9 mouse cellular contexts compared by ENCODE assay signal in the genomic region with DNA sequence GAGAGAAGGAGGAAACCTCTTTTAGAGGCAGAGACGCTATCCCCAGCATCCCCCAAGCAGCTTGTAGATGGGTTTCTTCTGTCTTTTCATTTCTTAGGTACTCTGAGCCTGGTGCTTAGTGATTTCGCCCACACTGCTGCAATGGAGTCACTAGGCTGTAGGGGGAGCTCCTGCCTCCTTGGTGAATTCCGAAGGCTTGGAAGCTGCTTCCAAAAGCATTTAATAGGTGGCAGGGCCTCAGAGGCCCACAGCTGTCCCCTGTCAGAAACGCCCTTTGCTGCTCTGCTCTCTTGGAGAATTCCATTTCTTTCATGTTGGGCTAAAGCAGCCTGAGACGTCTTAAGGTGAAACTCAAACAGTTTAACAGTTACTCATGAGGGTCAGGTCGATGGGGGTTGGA.
DNase-seq lines count a peak whose midpoint lies in the region; ATAC-seq and TF ChIP-seq lines count a peak whose summit lies in the region.
"Had no signal": no experiment of that assay in that cellular context is flagged by ENCODE, and none has a peak within 500 bp of the region (broad histone marks: within the 10 kb centered on the region; RNA-seq: fewer than 3 reads in every experiment).

No protein-coding gene starts in this region.

- H3K4me3 ChIP-seq in cortical plate, adult 2 months (ENCODE audit: insufficient read depth, low read length): no peak overlapping the region
- no peak overlapping the region for H3K4me3 ChIP-seq in kidney, embryonic 14.5 days (ENCODE audit: low read length)
- no peak overlapping the region for H3K4me3 ChIP-seq in limb, embryonic 11.5 days (ENCODE audit: low read depth, low read length)
- H3K4me3 ChIP-seq: neural tube, embryonic 12.5 days had no signal

- H3K9me3 ChIP-seq in kidney, embryonic 14.5 days (ENCODE audit: control insufficient read depth, low read length): no peaks in the 10 kb centered on the region
- H3K9me3 ChIP-seq in limb, embryonic 11.5 days (ENCODE audit: control insufficient read depth, low read length): no peaks in the 10 kb centered on the region
- H3K9me3 ChIP-seq: neural tube, embryonic 12.5 days had no signal

- TF ChIP-seq POLR2A in cortical plate, adult 2 months (IDR thresholded peaks at IDR 0.05; ENCODE audit: extremely low read depth, insufficient read depth, low read length): no peak

- peak overlapping the region; percentile 17 for H3K4me2 ChIP-seq in kidney, embryonic 14.5 days (replicated peaks; ENCODE audit: low read depth, low read length)
- 0 out of 2 replicates have a peak overlapping the region, but pooled peaks have one; percentile 12 for H3K4me2 ChIP-seq in limb, embryonic 11.5 days (ENCODE audit: low read depth, severe bottlenecking)
- H3K4me2 ChIP-seq: neural tube, embryonic 12.5 days had no signal

- TF ChIP-seq CTCF in cortical plate, adult 2 months (IDR thresholded peaks at IDR 0.05; ENCODE audit: extremely low read depth, insufficient read depth, low read length): peak; percentile 82

- H3K36me3 ChIP-seq in kidney, embryonic 14.5 days (ENCODE audit: control insufficient read depth, insufficient read depth, low read length): no peaks in the 10 kb centered on the region
- H3K36me3 ChIP-seq in limb, embryonic 11.5 days (ENCODE audit: control insufficient read depth, insufficient read depth, low read length): no peaks in the 10 kb centered on the region
- H3K36me3 ChIP-seq: neural tube, embryonic 12.5 days had no signal

- no peaks in the 10 kb centered on the region for H3K4me1 ChIP-seq in cortical plate, adult 2 months (ENCODE audit: control insufficient read depth, insufficient read depth, low read length)
- 0 out of 2 replicates have a peak, but pooled peaks cover 7% of the 10 kb centered on the region for H3K4me1 ChIP-seq in kidney, embryonic 14.5 days (ENCODE audit: control insufficient read depth, insufficient read depth, low read length)
- 0 out of 2 replicates have a peak, but pooled peaks cover 3% of the 10 kb centered on the region for H3K4me1 ChIP-seq in limb, embryonic 11.5 days (ENCODE audit: control insufficient read depth, insufficient read depth, low read length)
- H3K4me1 ChIP-seq: neural tube, embryonic 12.5 days had no signal

- DNase-seq in thymus, postnatal 0 days (ENCODE audit: low spot score): peak; percentile 12
- no peak for DNase-seq in thymus, adult 18-20 months
- DNase-seq in limb, embryonic 11.5 days (ENCODE audit: low spot score): peak; percentile 84
- peak; percentile 66 for DNase-seq in neural tube, embryonic 10.5 days (ENCODE audit: extremely low spot score, low spot score)
- DNase-seq in testis, postnatal 14 days (ENCODE audit: low spot score): peak; percentile 20

- no peak overlapping the region for H3K9ac ChIP-seq in kidney, embryonic 14.5 days (ENCODE audit: low read depth, low read length)
- H3K9ac ChIP-seq in limb, embryonic 11.5 days (ENCODE audit: low read length): no peak overlapping the region
- H3K9ac ChIP-seq: neural tube, embryonic 12.5 days had no signal

- H3K27ac ChIP-seq in cortical plate, adult 2 months (ENCODE audit: insufficient read depth, low read length): no peak overlapping the region
- H3K27ac ChIP-seq in kidney, embryonic 14.5 days (ENCODE audit: low read depth, low read length): no peak overlapping the region
- no peak overlapping the region for H3K27ac ChIP-seq in limb, embryonic 11.5 days (replicated peaks; ENCODE audit: low read depth, low read length)
- H3K27ac ChIP-seq: neural tube, embryonic 12.5 days had no signal

- peak; percentile 55 for ATAC-seq in granulocyte monocyte progenitor cell, adult 5-6 weeks (replicated peaks; ENCODE audit: poor library complexity, severe bottlenecking)
- ATAC-seq in kidney, embryonic 14.5 days (ENCODE audit: low FRiP score, low TSS enrichment): peak; percentile 89
- ATAC-seq in limb, embryonic 11.5 days (ENCODE audit: insufficient number of reproducible peaks, low FRiP score, low TSS enrichment, low read depth): no peak

- H3K27me3 ChIP-seq in kidney, embryonic 14.5 days (ENCODE audit: control insufficient read depth, insufficient read depth, low read length): no peaks in the 10 kb centered on the region
- no peaks in the 10 kb centered on the region for H3K27me3 ChIP-seq in limb, embryonic 11.5 days (ENCODE audit: control insufficient read depth, insufficient read depth, low read length)
- H3K27me3 ChIP-seq: neural tube, embryonic 12.5 days had no signal

- 9% methylated on average over 6 of the region's 6 CpGs for WGBS in kidney, embryonic 14.5 days
- WGBS in limb, embryonic 11.5 days: 16% methylated on average over 6 of the region's 6 CpGs

Comparison
In these comparisons a context has a peak if more than half of its experiments do, and no peak if none do; other contexts are left out.
1. DNase-seq: peak in thymus, postnatal 0 days (single experiment), limb, embryonic 11.5 days (single experiment), neural tube, embryonic 10.5 days (single experiment) and testis, postnatal 14 days (single experiment); none in thymus, adult 18-20 months (0 of 2).